Mouse (Mus musculus) cerebellum, adult 9-10 months (tissue): ENCODE results near the gene Zfp467.

Source experiments
- DNase-seq: peaks from one replicate; pipeline ENCODE4 v3.0.0; 2022

Gene Zfp467

DNA sequence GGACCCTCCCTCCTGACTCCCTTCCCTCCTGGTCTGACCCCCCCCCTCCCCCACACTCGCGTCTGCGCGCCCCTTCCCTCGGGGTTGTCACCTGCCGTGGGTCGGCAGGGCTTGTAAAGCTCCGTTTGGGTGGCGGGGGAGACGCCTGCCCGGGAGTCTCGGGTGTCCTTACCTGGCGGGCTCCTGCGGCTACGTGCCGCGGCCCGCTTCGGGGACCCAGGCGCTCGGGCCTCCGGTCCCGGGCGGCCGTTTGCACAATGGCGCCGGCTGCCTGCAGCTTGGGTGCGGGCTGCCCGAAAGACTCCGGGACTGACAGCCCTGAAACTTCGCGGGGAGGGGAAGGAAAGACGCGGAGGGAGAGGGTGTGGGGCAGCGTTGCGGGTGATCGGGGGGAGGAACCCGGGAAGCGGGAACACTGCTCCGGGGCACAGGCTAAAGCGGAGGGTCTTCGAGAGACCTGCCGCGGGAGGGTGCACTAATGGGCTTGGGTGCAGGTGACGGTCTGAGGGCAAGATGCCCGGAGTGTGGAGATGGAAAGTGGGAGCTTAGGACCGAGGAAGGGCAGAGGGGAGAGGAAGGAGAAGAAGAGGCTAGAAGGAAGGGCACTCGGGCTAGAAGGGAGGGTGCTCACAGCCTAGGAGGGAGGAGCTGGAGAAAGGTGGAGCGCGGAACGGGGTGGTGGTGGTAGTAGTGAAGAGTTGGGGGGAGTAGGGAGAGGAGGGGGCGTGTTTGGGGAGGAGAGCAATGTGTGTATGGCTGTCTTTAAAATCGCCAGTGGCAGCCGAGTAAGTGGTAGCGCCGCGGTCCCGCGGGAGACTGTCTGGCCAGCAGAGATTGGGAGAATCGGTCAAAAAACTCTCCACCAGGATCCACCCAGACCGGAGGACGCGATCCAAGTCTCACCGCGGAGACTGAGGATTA is at the start of gene Zfp467:
Gene Zfp467 (minus strand): TSS at position 645 of the 921 bp plus-strand sequence.
- peak; percentile 78 for DNase-seq

DNA sequence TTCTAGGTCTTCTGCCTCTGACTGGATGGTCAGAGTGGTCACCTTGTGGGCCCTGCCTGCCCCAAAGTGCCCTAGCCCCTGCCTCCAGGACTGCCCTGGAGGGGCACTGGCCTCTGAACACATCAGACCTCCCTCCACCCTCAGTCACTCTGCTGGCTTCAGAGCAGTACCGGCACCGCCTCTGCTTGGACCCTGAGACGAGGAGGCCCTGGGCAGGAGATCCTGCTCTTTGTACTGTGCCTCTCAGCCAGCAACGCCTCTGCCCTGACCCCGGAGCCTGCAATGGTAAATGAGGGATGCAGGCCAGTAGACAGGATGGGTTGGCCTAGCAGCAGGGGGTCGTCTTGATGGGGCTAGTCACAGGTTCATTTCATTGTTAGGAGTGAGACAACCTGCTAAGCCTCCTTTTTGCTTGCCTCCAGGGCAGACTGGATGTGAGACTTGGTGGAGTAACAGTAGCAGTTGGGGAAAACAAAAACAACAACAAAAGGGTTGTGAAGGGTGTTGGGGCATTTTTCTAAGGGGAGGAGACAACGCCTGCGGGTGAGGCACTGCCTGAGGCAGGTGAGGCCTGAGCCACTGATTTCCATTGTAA is 47.6 kb upstream of the Zfp467 start:
- DNase-seq, result no peak

DNA sequence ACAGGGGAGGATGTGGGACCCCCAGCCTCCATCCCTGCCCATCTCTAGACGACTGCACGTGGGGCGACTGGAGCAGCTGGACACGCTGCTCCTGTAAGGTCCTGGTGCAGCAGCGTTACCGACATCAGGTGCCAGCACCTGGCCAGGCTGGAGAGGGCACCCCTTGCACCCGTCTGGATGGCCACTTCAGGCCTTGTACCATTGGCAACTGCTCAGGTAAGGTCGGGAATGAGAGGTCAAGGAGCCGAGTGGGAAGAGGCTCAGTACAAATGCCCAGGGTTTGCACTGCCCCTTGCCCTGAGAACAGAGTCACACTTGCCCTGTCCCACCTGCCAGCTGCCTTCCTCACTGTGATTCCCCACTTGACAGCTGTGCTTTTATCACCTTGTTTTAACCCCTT is 45.7 kb upstream of the Zfp467 start:
- DNase-seq, result no peak

DNA sequence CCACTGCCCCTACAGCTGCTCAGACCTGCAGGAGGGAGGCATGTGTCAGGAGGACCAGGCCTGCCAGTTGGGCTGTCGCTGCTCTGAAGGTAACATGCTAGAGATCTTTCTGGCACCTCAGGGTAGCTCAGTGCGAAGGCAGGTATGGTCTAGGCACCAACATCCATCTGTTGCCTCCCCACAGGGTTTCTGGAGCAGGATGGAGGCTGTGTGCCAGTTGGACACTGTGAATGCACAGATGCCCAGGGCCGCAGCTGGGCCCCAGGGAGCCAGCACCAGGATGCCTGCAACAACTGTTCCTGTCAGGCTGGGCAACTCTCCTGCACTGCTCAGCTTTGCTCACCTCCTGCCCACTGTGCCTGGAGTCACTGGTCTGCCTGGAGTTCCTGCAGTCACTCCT is 44.1 kb upstream of the Zfp467 start:
- peak; percentile 53 for DNase-seq

DNA sequence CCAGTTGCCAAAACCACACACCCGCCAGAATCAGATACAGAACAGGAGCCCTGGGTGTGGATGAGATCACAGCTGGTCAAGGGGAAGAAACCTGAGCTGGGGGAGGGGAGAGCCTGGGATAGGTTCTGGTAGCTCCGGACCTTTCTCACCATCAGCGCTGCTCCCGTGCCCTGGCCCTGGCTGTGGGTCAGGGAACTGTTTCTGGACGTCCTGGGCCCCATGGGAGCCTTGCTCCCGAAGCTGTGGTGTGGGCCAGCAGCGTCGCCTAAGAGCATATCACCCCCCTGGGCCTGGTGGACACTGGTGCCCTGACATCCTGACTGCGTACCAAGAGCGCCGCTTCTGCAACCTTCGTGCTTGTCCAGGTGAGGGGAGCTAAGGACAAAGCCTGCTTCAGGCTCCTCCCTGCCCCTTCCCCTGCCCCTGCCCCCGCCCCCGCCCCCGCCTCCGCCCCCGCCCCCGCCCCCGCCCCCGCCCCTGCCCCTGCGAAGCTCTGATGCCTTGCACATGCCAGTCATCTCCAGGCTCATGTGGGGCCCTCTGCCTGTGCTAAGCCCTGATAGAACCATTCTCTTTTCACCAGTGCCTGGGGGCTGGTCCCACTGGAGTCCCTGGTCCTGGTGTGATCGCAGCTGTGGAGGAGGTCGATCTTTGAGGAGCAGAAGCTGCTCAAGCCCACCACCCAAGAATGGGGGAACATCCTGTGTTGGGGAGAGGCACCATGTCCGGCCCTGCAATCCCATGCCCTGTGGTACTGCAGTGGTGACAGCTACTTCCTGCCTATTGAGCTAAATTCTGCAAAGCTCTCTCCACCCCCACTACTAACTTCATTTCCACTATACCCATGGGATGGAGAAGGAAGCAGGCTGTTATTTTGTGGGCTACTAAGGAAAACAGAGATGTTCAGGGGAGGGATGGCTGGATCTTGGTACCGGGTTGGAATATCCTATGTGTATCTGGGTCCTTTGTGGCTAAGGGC is 42.4 kb upstream of the Zfp467 start:
- no peak for DNase-seq

DNA sequence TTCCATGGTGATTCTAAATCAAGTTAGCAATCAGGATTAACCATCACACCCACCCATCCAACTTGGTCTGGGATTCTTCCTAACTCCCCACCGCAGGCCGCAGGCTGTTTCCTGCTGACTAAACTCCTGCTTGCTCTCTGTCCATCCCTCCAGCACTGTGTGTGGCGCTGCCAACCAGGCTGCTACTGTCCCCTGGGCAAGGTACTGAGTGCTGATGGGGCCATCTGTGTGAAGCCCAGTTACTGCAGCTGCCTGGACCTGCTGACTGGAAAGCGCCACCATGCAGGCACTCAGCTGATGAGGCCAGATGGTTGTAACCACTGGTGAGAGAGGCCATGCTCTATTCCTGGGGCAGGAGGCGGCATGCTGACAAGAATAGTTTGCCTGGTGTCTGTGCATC is 36.9 kb upstream of the Zfp467 start:
- DNase-seq, result no peak

DNA sequence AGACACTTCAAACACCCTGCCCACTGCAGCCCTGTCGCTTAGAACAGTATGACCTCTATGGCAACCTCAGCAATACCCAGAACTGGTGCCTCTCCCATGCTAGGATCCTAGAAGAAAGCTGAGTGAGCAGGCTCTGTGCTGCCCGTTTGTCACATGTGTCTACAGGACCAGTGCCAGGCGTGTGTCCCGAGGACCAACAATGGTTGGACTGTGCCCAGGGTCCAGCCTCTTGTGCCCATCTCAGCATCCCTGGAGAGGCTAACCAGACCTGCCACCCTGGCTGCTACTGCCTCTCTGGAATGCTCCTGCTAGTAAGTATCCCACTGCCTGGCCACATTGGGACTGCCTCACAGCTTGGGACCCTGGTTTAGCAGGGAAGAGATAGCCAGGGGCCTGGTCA is 32.8 kb upstream of the Zfp467 start:
- no peak for DNase-seq

DNA sequence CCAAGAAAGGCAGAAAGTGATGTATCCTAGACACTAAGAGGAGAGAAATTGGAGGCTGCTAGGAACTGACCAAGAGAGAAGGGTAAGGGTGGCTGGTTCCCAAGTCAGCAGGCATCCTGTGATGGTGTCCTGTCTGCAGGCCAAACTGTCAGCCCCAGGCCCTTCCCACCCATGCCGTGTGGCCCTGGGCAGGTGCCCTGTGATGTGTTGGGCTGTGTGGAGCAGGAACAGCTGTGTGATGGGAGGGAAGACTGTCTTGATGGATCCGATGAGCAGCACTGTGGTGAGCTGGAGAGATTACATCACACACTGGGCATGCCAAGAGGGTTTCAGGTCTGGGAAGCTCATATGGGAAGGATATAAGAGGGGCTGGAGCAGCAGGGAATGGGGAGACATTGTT is 25.1 kb upstream of the Zfp467 start:
- DNase-seq, result no peak

DNA sequence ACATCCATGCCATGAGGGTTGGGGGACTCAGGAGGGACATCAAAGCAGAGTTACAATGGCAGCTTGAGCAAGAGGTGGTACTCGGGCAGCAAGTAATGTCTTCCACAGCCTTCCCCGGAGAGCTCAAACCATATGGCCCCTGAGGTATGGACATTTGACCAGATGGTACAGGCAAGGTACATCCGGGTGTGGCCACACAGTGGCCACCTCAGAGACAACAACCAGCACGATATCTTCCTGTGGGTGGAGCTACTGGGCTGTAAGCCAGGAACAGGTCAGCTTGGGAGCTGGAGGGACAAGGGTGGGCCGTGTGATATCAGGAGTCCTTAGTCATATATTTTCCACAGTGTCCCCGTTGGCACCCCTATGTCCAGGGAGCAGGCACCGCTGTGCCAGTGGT is 21.9 kb upstream of the Zfp467 start:
- DNase-seq, result peak; percentile 30

DNA sequence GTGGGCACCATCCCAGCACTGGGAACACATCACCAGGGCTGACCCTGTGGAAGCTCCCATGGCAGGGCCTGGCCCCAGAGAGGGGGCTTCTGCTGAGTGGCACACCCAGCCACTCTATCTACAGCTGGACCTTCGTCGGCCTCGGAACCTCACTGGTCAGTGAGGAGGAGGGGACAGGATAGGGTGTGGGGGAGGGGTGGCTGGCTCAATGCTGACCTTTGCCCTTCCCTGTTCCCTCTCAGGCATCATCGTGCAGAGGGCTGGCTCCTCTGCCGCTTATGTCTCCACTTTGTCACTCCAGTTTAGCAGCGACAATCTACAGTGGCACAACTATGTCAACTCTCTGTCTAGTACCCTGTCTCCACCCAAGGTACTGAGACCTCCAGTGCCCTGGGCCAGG is 21.1 kb upstream of the Zfp467 start:
- no peak for DNase-seq

DNA sequence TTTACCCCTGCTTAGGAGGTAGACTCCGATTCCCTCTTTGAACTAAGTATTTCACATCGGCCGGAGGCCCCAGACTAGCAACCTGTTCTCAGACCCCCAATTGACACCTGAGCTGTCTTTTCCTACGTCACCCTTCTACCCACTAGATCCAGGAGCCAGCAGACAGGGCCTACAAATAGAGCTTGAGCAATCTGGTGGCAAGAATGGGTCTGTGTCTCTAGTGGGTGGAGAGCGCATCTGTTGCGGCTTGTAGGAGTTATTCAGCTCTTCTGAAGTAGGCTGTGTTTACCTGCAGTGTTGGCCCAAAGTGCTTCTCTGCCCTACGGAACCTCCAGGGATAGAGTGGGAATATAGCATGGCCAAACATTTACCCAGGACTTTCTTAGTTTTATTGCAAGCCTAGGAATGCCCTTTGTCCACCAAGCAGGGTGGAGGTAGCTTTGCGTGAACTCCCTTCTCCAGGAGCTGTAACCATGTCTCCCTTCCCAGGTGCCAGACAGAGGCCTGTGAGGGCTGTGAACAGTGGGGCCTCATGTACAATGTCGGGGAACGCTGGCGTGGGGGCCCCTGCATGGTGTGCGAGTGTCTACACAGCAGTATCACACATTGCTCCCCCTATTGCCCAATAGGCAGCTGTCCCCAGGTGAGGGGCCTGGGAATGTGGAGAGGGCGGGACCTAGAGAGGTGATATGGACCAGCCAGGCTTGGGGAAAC is 19.5 kb upstream of the Zfp467 start:
- DNase-seq, result no peak

DNA sequence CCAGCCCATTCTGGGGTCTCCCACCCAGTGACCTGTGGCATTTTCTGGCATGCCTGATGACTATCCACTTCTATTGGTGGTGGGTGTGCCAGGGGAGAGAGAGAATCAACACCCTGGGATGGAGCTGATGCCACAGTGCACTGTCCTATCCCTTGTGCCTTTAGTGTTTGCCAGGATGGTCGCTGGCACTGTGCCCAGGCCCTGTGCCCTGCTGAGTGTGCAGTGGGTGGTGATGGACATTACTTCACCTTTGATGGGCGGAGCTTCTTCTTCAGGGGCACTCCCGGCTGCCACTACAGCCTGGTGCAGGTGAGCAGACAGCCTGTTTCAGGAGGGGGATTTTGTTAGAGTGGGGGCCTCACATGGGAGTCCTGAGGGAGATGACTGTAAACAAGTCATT is 7.1 kb upstream of the Zfp467 start:
- no peak for DNase-seq

DNA sequence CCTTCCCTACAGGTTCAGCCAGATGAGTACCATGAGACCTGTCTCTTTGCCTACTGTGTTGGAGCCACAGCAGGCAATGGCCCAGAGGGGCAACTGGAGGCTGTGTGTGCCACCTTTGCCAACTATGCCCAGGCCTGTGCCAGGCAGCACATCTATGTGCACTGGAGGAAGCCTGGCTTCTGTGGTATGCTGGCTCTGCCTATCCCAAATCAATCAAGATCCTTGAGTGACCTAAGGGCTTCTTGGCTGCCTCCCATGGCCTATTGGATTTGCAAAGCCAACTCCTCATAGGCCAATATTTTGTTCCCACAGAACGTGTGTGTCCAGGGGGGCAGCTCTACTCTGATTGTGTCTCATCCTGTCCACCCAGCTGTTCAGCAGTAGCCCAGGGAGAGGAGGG is 6.5 kb upstream of the Zfp467 start:
- no peak for DNase-seq

DNA sequence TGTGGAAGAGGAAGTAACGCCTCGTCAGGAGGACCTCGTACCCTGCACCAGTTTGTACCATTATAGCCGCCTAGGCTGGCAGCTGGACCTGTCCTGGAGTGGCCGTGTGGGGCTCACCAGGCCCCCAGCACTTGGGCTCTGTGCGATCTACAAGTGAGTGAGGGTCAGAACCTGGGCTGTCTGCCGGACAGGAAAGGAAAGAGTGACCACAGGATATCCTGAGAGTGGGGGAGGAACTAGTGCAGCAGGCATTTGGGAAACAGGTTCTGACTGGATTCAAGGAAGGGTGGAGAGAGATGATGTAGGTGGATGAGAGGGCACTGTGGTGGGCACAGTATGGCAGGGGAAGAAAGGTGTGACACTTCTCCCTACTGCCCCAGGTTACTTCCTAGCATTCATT is 2.9 kb upstream of the Zfp467 start:
- DNase-seq, result no peak

DNA sequence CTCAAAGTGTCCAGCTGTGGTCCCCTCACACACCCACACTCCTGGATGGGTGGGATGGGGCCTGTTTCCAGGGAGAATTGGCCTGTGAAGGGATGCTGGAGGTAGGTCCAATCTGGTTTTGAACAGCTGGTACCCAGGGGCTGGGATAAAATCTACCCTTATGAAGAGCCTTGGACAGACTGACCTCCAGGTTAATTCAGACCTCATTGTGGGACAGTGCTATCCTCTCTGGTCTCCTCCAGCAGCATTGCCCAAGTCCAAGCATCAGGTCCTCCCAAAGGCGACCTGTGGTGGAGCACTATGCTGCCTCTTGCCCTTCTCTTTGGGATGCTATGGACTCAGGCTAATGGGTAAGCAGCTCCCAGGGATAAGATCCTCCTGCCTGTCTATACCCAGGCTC is 2.3 kb upstream of the Zfp467 start, which contains the start of gene Sspo:
Gene Sspo (plus strand): TSS at position 301 of the 400 bp plus-strand sequence.
- peak; percentile 28 for DNase-seq

DNA sequence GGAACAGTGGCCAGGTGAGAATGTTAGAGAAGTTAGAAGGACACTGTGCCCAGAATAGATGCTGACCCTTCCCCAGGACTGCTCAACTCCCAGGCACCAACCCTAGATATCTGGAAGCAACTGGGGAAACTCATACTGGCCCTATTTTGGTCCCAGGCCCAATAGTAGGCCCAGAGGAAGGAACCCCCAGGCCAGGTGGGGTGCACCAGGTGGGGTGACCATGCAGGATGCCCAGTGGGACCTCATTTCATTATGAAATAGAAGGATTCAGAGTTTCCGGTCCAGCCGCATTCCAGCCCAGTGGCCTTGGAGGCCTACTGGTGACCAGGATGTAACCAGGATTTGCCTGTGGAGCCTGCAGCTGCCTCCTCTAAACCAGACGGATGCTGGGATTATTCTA is 1.3 kb upstream of the Zfp467 start:
- DNase-seq, result peak; percentile 36

DNA sequence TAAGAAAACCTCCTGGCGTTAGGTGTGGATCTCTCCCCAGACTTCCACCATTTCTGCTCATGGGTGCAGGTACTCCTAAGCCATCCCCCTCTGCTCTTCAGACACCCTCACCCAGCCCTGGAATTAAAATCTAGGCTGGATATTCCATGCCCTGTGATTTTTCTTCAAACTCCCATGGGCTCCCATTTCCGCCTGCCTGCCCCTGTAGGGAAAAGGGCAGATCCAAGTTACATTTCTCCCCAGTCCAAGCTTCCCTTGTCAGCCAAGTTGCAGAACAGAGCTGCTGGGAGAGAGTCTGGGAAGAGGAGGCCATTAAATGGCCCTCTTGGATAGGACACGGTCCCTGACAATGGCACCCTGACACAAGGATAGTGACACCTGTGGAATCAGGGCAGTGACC is 631 bp upstream of the Zfp467 start:
- DNase-seq, result peak; percentile 59

DNA sequence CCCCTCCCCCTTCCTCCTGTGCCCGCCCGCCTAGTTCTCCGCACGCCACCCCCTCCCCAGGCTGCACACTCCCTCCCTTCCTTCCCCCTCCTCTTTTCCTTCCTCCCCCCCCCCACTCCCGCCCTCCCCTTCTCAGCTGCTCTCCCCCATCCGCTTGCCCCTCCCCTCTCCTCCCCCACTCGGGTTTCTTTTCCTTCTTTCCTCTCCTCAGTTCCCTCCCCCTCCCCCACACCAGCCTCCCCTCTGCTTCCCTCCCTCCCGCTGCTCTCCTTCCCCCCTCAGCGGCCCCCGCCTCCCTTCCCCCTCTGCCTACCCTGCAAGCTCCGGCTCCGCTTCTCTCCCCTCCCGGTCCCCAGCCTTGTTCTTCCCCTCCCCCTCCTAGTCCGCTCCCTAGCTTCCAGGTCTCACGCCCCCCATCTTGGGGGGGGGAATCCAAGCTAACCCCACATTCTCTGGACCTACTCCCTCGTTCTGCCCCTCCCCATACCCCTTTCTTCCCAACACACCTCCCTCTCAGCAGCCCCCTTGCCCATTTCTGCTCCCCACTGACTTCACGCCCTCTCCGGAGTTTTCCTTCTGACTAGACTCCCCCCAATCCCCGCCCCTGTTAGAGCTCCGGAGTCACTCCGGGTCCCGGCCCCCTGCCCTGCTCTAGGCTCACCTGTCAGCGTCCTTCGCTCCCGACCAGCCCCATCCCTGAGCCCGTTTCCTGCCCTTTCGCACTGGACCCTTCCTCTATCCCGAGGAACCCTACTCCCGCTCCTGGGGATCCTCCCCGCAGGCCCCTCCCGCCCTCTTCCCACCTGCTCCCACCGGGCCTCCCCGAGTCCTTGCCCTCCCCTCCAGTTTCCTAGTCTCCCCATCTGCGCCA is 1.1 kb downstream of the Zfp467 start:
- DNase-seq, result peak; percentile 80

DNA sequence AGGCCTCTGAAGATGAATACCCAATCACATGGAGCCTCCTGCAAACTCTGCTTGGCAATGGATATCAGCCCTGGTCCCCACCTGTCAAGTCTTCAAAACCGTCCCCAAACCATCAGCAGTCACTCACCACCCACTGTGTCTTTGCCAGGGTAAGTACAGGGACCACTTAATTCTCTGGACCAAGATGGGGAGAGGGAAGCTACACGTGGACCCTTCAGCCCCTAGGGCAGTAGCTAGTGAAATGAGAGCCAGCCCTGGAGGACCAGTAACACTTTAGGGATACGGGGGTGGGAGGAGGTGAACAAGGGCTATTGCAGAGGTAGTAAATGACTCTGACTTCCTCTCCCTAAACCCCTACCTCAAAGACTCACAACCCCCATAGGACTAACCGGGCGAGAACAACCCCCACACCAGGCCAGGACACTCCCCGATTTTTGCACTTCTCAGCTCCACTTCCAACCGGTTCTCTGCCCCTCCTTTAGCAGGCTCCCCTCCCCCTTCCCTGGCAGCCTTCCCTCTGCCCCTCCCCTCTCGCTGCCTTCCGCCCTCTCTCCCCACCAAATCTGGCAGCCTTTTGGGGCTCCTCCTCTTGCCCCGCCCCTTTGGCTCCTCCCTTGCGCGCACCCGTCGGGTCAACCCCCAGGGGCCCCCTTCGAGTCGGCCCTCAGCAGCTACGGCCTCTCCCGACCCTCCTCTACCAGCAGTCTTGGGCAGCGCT is 1.9 kb downstream of the Zfp467 start:
- DNase-seq, result peak; percentile 92

DNA sequence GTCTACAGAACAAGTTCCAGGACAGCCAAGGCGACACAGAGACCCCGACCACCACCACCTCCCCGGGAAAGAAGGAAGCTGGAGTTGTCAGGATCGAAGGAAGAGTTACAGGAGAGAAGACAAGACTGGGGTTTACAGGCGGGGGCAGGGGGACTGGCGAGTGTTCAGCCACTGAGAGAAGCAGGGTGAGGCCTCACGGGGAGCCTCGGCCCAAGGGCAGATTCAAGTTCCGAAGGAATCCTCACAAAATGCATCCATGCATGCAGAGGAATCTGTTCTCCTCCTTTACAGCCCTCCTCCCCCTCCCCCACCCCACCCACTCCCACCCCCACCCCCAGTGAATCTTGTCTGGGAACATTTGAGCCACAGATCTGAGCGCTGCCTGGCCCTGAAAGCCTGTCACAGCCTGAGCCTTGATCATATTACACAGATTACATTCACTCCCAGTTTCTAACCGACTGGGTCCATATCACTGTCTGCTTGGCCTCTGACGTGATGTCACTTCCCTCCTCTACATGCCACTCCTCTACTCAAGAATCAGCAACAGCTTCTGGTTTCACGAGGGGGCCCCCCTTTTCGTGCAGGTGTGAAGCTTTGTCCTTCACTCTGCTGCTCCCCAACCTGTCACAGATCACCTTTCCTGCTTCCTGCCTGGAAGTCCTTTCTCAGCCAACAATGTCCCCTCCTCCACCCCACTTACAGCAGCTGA is 5.2 kb downstream of the Zfp467 start:
- peak; percentile 21 for DNase-seq
